Mouse (Mus musculus) lung, adult 2 months (tissue): ENCODE results near the gene Nrxn3.

Experiments used
- CTCF ChIP-seq: fragments of 200-500 bp; IDR thresholded peaks from 2 replicates; pipeline ENCODE4 v1.5.1; 2011; ENCODE audit warnings: mild to moderate bottlenecking, low read length, control low read depth; ENCODE audit not compliant: insufficient read depth
- POLR2A ChIP-seq: fragments of 200-500 bp; IDR thresholded peaks from 2 replicates; pipeline ENCODE4 v1.6.1; 2011; ENCODE audit warnings: low read depth, mild to moderate bottlenecking, control low read depth, low read length, borderline replicate concordance; ENCODE audit errors: extremely low read depth

DNA sequence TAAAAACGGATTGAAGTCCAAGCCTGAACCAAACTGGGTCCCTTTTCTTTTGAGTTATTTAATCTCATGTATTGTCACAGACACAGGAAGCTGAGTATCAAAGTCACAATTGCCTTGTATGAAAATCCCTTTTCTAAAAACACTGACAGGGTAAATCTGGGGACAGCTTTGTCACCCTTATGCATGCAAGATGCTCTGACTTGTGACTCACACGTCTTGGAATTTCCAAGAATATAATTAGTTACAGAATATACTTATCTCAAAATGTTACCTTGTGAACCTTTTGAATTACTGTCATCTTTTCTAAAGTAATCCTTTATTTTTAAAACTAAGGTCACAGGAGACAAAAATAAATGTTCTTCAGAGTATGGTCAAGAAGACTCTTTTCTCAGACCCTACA lies 748.6 kb downstream of the Nrxn3 start:
- TF ChIP-seq CTCF (no peak), POLR2A (no peak)
